Mouse (Mus musculus): ENCODE measurements around the gene Kmt5a. TPM values are rescaled to one million over a fixed set of nuclear protein-coding genes. Genes with fewer than 3 reads are reported as not detected.

Gene Kmt5a
- 10 to 100 TPM; 23.4 to 26.8 TPM for polyA plus RNA-seq (2017; shearing (Covaris generic))

DNA sequence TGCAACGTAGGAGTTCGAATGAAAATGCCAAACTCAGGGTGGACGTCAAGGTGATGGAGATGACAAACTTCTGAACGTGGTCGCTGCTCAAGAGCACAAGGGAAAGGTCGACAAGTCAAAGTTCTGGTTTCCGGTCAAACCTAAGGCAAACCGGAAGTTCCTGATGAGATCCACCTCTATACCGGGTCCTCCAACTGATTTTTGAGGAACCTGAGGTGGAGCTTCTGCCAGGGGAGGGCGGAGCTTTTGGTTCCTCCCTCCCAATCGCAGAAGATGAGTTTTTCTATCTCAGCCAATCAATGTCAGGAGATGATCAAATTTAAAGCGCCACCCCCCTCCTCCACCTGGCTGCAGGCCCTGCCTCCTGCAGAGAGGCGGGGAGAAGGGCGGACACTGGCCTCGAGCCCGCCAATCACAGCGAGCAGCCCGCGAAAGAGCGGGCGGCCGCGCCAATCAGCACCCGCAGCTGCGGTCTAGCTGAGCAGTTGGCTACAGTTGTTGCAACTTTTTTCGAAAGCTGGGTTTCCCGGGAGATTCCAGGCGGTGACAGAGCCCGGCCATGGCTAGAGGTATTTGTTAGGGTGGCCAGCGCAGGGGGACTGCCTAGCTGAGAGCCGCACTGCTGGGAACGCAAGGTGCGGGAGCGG lies at the start of gene Kmt5a:
TSS of gene Kmt5a (plus strand) at position 484 of the 647 bp plus-strand sequence.
- peak; percentile 96 for ATAC-seq

DNA sequence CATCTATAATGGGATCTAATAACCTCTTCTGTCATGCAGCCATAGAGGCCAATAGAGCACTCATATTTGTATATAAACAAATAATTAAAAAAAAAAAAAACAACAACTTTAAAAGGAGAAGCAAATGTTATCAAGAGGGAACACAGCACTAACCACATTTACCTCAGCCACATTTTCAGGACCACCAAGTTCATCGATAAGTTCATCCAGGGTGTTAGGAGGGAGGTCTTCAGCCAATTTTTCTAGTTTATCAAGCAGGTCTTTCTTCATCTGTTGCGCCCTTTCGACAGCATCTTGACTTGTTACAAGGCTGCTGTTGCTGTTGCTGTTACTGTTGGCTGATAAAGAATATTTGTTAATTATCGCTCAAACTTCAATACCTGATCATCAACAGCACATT lies 47.3 kb upstream of the Kmt5a start:
- no peak for ATAC-seq

DNA sequence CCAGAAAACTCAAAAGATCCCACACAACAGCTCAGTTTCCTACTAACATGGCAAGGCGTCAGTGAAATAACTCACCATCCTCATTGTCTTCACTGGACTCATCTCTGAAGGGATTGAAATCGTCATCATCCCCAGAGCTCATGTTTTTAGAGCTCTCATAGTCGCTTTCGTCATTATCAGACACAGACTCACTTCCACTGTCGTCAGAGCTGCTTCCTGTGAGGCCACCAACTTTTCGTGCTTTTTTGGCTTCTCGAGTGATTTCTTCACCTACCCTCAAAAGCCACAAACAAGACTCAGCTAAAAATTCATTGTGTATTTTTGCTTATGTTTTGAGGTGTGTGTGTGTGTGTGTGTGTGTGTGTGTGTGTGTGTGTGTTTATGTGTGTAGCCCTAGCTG lies 46.0 kb upstream of the Kmt5a start:
- no peak for ATAC-seq

DNA sequence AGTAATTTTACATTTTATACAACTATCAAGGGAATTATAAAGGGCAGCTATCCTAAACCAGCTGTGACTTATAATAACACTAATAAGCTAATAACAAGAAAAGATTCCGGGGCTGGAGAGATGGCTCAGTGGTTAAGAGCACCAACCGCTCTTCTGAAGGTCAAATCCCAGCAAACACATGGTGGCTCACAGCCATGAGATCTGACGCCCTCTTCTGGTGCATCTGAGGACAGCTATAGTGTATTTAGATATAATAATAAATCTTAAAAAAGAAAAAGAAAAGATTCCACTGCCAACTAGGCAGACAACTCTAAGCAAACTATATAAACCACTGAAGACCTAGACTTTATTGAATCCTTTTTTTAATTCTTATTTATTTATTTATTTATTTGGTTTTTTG lies 28.9 kb upstream of the Kmt5a start:
- no peak for ATAC-seq

DNA sequence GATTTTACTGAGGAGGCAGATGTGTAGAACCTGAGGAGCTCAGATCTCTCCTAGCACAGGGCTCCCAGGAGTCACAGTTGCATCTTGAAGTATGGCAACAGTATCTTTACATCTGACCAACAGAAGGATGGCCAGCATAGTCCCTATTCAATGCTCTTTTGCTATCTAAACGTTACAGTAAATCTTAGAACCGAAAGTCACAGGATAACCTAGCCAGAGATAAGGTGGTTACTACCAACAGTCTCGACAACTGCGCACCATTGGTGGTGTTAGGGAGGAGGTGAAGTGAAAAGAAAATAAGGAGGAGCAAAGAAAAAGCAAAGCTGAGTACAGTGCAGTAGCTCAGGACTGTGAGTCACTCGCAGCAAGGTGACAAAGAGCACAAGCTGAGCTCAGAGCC lies 27.6 kb upstream of the Kmt5a start:
- no peak for ATAC-seq

DNA sequence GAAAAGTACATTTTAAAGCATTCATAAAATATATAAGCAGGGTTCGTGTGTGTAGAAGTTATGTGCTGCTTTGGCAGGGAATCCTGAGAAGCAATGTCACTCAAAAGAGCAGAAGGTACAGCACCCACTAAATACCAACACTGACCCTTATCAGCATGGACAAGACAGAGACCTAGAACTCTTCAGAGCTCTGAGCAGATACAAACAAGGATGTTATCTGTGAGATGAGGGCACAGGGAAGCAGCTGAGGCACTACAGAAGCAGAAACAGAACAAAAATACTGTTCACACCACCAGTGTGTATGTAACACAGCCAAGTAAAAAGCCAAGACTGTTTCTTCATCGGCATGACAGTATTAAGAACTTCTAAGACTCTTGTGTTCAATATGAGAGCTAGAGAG lies 20.8 kb upstream of the Kmt5a start:
- ATAC-seq: no peak

DNA sequence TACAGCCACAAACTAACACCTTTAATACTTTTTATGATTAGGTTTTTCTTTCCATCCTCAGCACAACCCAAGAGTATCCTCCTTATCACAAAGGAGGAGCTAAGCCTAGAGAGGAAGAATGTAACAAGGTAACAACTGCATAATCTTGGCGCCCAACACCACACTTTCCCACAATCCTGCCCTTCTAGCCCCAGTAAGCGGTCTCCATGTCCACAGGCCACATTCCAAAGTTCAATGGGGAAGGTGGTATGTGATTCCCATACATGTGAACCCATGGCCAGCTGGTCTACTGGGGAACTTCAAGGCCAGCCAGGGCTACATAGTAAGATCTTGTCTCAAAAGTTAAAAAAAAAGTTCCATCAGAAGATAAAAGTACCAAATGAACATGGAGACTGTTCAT lies 17.9 kb upstream of the Kmt5a start:
- ATAC-seq: no peak

DNA sequence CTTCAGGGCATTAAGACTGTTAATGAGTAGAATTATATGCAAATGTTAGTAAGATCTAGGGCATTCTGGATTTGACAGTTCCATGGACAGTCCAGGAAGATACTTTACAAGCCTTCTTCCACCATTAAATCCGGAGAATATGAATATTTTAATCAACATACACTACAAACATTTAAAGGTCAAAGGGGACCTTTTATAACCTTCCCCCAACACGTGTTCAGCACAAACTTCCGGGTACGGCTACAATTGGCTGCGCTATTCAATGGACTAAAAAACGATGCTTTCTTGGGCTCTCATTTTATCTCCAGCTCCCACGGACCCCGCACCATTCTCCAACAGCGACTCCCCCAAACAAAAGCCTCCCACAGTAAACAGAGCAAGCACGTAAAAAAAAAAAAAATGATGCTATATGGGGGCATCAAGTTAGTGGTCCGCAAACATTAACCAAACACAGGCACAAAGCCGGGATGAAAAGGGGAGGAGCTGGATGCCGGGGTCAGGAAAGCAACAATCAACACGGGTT lies 15.5 kb upstream of the Kmt5a start:
- ATAC-seq: peak; percentile 30

DNA sequence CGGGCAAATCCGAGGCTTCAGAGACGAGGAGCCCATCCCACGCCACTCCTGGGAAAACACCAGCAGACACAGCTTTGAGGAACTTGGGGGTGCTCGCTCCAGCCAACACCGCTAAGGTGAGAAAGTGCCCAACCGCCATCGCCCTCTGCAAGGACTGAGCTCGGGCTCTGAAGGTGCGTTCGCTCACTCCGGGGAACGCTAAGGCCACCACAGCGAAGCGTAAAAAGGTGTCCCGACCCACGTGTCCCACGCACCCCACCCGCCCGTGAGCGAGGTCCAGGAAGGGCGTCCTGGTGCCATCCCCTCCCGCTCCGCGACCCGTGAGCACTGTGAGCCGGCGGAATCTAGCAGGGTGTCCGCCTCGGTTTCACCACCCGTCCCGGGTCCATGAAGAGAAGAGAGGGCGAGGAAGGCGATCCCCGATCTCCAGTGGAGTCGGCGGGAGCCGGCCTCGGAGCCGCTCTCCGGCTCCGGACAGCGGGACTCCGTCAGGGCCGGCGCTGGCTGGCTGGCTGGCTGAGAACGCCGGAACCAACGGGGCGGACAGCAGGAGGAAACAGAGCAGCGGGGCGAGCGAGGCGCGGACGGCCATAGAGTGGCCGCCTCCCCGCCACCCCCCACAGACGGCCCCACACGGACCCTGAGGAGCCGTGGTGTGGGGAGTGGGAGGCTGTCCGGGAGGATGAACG lies 14.9 kb upstream of the Kmt5a start:
- peak; percentile 26 for ATAC-seq

DNA sequence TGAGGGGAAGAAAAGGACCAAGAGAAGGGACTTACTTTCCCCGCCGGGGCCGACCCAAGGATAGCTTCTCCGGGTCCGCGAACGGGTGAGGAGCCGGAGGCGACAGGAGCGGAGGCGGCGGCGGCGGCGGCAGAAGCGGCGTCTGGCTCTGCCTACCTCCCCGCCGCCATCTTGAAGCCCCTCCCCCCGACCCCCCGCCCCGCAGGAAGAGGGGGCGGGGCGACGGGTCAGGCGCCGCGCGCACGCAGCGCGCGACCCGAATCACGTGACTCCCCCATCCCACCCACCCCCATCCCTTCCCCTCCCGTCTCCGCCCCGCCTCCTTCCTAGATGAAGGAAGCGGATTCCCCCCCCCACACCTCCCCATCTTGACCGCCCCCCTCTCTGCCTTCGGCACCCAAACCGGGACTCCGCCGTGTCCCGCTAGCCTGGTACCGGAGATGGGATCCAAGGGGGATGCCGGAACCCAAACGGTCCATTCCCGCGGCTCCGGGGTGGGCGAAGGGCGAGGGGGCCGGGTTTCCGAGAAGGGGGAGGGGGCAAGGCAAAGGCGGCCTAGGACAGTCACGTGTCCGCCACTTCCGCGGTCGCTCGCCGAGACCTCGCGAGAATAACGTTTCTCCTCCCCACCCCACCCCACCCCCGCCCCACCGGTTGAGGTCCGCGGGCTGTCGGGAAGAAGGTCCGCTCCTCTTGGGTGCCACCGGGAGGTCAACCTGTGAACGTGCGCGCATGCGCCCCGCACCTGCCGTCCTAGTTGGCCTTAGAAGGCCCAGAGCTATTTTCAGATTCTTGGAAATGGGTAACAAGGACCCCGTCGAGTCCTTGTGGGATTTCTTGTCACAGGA lies 14.1 kb upstream of the Kmt5a start, which contains the start of gene Sbno1:
TSS of gene Sbno1 (minus strand) at position 590 of the 848 bp plus-strand sequence.
- ATAC-seq: peak; percentile 72

DNA sequence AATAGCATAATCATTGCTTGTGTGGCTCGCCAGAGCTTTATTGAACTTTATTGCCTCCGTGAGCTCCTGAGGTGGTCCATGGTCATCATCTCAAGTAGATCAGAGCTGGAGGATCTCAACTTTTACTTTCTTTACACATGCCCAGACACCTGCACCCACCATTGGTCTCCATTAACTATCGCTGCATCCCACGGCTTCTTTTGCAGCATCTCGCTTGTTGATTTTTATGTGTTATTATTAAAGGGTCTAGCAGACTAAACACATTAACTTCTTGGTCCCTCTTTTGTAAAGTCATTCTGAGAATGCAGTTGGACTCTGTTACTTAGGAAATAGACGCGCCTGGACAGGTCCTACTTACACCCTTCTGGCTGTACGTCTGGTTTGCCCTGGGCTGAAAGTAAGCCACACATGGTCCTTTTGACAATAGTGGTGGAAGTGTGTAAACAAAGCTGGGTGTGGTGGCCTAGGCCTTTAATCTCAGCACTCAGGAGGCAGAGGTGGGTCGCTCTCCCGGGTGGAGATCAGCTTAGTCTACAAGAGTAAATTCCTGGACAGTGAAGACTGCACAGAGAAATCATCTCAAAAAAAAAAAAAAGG lies 13.2 kb upstream of the Kmt5a start:
- ATAC-seq: no peak

DNA sequence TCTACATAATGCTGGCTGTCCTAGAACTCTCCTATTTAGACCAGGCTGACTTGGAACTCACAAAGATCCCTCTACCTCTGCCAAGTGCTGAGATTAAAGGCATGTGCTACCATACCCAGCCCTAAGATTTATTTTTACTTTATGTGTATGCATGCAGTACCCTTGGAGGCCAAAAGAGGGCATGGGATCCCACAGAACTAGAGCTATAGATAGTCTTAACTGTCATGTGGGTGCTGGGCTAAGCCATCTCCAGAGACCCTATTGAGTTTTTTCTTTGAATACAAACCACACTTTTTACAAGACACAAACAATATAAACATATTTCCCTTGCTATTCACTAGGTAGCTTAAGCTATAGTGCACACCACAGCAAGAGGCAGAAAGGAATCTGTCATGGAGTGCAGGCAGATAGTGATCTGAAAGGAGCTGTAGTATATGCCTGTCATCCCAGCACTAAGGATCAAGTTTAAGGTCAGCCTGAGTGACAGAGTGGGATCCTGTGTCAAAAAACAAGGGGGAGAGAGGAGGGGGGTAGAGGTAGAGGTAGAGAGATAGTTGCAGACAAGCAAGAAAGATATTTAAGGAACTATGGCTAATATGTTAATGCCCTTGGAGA lies 7.2 kb upstream of the Kmt5a start:
- ATAC-seq: peak; percentile 88

DNA sequence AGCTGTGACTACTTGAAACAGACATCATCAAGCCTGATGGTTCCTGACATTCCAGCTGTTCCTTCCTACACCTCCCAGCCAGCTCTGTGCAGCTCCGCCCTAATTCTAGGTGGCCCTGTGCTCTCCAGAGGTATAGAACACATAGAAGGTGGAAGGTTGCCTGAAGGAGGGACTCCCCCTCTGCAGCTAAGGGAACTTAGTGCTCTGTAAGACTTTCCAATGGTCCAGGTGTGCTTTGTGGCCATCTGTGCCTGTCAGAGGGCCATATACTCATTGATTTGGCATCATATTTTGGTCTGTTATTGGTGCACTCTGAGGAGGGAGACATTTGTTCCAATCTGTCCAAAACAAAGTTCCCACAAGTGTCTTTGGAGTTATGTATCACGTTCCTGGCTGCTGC lies 6.7 kb upstream of the Kmt5a start:
- no peak for ATAC-seq

DNA sequence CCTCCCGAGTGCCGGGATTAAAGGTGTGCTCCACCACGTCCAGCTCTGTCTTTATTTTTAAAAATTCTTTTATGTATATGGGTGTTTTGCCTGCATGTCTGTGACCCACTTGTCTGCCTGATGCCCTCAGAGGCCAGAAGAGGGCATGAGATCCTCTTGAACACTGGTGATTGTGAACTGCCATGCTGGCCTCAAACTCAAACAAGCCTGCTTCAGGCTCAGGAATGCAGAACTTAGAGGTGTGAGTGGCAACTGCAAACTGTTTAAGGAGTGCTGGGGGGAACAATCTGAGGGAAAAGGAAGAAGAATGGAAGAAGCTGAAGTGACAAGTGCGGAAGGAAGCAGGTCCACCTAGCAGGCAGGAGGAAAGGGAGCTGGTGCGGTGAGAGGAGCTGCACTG lies 1.5 kb upstream of the Kmt5a start:
- no peak for ATAC-seq

DNA sequence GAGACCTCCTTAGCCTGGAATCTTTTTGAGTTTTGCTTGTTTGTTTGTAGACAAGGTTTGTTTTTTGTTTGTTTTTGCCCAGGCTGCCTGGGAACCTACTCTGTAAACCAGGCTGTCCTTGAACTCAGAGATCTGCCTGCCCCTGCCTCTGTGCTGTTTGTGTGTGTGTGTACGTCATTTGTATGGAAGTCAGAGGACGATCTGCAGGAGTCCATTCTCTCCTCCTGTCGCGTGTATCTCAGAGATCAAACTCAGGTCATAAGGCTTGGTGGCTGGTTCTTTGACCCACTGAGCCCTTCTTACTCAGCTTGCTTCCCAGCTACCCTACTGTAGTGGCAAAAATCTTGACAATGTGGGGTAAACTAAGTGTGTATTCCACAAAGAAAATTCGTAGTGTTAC lies 984 bp upstream of the Kmt5a start:
- no peak for ATAC-seq

DNA sequence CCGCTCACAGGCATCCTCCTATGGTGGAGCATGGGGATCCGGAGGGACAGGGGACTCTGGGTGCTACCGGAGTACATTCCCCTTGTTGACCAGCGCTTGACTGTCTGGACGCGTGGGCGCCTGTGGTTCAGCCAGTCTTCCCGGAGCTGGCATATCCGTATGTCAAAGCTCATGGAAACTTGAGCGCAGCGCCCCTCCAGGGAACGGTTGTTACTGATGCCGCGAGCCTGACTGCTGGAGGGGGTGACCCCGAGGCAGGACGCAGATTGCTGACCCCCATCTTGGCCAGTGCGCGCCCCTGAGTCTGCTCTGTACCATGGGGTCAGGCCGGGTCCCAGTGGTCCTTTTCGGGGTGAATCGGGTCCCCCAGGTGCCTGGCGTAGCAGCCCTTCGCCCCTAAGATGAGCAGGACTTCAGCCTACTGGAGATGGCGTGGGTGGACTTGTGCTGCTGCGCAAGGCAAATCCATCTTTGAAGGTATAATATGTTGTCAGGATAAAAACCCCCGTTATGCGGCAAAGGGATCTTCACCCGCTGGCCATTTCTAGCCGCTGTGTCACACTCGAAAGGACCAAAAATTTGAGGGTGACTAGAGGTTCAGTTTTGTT lies 468 bp downstream of the Kmt5a start:
- ATAC-seq: peak; percentile 38

DNA sequence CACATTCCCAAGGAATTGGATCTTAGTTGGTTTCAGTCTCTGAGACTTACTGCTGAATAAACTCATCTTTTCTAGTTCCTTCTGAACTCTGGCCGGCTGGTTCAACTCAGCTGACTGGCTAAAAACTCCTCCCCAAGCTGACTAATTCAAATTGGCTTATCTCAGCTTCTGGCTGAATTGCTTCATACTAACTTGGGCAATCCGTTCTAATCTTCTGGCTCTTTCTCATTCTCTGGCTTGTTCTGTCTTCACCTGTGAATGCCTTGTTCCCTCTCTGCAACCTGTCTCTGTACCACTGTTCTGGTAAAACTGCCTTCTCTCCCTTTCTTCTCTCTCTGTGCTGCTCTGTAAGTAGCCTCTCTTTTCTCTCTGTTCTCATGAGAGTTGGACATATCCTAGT lies 2.9 kb downstream of the Kmt5a start:
- no peak for ATAC-seq

DNA sequence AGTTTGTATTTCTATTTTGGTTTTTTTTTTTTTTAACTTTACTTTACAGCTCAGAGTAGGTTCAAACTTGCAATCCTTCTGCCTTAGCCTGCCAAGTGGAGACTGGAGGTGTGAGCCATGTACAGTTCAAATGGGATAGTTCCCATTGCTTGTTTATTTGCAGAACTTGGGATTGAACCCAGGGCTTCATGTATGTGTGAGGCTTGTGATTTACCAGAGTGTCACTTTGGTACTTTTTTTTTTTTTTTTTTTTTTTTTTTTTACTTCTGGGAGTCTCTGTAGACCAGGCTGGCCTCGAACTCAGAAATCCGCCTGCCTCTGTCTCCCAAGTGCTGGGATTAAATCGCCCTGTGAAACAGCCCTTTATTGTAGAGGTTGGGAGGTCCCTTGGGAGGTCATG lies 4.5 kb downstream of the Kmt5a start:
- no peak for ATAC-seq

DNA sequence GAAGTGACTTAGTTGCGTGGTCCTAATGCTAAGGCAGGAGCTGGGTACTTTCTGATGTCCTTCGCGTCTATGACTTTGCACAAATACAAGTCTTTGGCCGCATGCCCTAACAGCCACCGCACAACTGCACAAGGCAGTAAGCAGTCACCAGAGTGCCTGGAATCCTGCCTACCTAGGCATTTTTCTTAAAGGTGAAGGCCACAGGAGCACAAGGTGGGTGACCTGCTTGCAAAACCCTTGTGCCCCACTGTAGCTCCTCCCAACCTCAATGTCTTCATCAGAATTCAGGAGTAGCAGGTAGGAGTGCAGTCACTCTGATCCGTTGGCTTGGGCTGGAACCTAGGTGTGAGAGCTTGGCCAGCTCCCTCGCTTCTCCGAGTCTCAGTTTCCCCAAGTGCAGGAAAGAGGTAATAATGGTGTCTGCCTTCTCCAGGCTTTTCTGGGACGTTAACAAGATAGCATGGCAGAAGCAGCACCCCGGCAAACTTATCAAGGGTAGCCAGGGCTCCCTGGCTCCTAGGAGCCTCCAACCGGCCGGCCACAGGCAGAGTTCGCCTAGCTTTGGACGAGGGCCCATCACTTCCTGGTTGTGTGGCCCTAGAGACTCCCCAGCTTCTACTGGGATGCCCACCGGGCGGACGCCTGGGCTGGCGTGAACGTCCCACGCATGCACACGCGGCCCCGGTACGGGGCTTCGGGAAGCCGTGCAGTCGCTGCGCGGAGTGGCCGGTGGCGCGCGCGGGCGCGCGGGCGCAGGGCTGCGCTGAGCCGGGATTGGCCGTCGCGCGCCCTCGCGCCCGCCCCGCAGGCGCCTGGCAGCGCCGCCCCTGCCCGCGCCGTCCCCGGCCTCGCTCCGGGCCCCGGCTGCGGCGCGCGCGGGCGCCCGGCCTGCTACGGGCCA lies 5.2 kb downstream of the Kmt5a start:
- ATAC-seq: peak; percentile 74

DNA sequence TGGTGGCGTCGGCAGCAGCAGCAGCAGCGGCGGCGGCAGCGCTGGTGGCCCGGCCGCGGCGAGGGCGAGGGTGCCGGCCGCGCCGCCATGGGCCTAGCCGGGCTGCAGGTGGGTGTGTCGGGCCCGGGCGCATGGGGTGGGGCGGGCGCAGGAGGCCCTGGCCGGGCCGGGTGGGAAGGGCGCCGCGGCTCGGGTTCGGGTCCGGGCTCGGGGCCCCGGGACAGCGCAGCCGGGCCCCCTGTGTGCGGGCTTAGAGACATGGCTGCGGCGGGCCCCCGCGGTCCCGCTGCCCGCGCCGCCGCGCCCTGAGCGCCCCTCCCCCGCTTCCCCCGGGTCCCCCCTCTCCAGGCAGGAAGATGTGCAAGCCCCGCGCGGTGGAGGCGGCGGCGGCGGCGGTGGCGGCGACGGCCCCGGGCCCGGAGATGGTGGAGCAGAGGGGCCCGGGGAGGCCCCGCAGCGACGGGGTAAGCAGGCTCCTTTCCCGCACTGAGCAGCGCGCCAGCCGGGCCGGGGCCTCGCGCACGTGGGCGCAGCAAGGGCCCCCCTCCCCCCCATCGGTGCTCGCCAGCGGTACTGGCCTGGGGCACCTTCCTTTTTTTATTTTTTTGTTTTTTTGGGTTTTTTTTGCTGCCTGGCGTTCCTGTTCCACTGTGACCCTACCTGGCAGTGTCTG lies 6.0 kb downstream of the Kmt5a start:
- no peak for ATAC-seq
